Mouse (Mus musculus) olfactory bulb, adult 2 months (tissue): ENCODE measurements around the gene Man2b2.

ENCODE experiments used
- CTCF ChIP-seq: fragments of 200-500 bp; IDR thresholded peaks from 2 replicates; pipeline ENCODE4 v1.5.1; 2012; ENCODE audit warnings: low read depth, mild to moderate bottlenecking, low read length, moderate library complexity; ENCODE audit not compliant: insufficient read depth
- POLR2A ChIP-seq: fragments of 200-500 bp; IDR thresholded peaks from 2 replicates; pipeline ENCODE4 v1.6.1; 2012; ENCODE audit warnings: mild to moderate bottlenecking, low read depth, low read length, moderate library complexity; ENCODE audit not compliant: insufficient read depth

GRCm38 (mm10) chr5:36786052-36786451 lies 44.4 kb downstream of the Man2b2 start:
- TF ChIP-seq CTCF = no peak
- no peak for TF ChIP-seq POLR2A
